Mouse (Mus musculus): ENCODE results near the gene Smagp. TPM values are rescaled to one million over a fixed set of nuclear protein-coding genes. Genes with fewer than 3 reads are reported as not detected.

Gene Smagp
- polyA plus RNA-seq, 1 experiment from 2014 or later: 11.7 TPM

DNA sequence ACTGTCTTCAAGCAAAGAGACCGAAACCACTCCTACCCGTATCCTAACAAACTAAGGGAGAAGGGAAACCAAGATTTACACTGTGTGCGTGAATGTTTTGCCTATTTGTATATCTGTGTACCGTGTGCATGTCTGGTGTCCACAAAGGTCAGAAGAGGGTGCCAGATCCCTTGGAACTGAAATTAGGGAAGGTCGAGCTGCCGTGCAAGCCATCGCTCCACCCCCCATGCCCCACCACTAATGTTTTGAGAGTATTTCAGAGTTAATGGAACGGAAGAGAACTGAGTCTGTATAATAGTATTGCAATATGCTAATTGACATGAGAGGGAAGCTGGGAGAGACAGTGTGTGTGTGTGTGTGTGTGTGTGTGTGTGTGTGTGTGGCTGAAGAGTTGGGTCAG is 40.9 kb upstream of the Smagp start:
- H3K27me3 ChIP-seq: no peaks in the 10 kb centered on the region
- TF ChIP-seq CTCF (IDR thresholded peaks at IDR 0.05): no peak
- POLR2A ChIA-PET: no interaction called here
- CTCF ChIA-PET: interaction anchor here (1.7 kb wide), 1 partner anchor 11 kb away, joined by 4 read pairs; no protein-coding TSS in a partner anchor
- ATAC-seq (no peak), DNase-seq (ENCODE audit: low read depth, low spot score) (no peak)
- in situ Hi-C loops (cut with MboI; ENCODE audit: low pct_unique_long_range_greater_than_20kb): loop anchor here (5.0 kb wide), 1 partner anchor 55 kb away; no protein-coding TSS in a partner anchor

DNA sequence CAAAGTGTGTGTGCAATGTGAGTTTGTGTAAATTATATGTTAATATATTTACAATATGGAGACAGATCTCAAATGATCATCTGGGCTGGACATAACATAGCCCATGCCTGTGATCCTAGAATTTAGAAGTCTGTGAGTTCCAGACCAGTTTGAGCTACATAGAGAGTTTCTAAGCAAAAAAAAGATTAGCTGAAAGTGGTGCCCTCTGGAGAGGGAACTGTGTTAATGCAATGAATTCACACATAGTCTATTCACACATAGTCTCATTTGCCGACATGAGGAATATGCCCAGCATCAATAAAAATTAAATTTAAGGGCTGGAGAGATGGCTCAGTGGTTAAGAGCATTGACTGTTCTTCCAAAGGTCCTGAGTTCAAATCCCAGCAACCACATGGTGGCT is 39.8 kb upstream of the Smagp start:
- DNase-seq (ENCODE audit: low read depth, low spot score) (no peak), ATAC-seq (no peak)
- CTCF ChIA-PET: interaction anchor here (1.7 kb wide), 1 partner anchor 10 kb away, joined by 4 read pairs; no protein-coding TSS in a partner anchor
- in situ Hi-C loops (cut with MboI; ENCODE audit: low pct_unique_long_range_greater_than_20kb): loop anchor here (5.0 kb wide), 1 partner anchor 54 kb away; no protein-coding TSS in a partner anchor
- no peak for TF ChIP-seq CTCF (IDR thresholded peaks at IDR 0.05)
- POLR2A ChIA-PET: no interaction called here
- no peaks in the 10 kb centered on the region for H3K27me3 ChIP-seq

DNA sequence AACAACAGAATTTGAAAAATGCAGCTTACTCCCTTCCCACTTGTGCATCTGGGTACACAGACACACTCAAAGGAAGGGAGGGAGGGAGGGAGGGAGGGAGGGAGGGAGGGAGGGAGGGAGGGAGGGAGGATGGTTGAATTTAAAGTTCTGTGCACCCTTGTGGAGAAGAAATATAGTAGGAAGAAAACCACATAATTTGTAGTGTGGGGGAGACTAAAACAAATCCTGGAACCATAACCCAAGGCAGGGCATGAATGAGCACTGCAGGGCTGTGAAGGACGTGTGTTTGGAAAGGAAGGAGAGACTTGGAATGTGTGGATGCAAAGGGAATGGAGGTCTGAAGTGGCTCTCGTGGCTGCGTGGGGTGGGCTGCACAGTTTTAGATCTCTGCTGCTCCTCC is 38.7 kb upstream of the Smagp start:
- in situ Hi-C loops (cut with MboI; ENCODE audit: low pct_unique_long_range_greater_than_20kb): loop anchor here (5.0 kb wide), 1 partner anchor 53 kb away; no protein-coding TSS in a partner anchor
- CTCF ChIA-PET: interaction anchor here (0.7 kb wide), 1 partner anchor 8 kb away, joined by 4 read pairs; no protein-coding TSS in a partner anchor
- no peaks in the 10 kb centered on the region for H3K27me3 ChIP-seq
- ATAC-seq (no peak), DNase-seq (ENCODE audit: low read depth, low spot score) (no peak)
- TF ChIP-seq CTCF (IDR thresholded peaks at IDR 0.05): no peak
- POLR2A ChIA-PET: no interaction called here

DNA sequence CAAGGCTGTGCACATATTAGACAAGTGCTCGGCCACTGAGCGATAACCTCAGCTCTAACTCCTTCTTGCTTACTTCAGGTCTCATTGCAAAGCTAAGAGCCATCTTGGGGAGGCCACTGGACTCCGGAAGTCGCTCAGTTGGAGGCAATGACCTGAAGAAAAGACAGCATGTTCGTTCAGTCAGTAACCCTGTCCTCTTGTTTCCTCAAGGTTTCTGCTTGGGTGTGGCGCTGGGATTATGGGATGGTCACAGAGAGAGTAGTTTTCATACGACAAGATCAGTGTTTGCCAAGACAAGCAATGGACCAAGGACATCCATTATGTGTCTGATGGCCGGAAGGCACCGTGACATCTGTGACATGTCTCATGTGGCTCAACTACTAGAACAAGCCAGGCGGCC is 37.8 kb upstream of the Smagp start:
- no peak for ATAC-seq
- POLR2A ChIA-PET: no interaction called here
- CTCF ChIA-PET: interaction anchor here (0.7 kb wide), 1 partner anchor 9 kb away, joined by 4 read pairs; no protein-coding TSS in a partner anchor
- H3K27me3 ChIP-seq: no peaks in the 10 kb centered on the region
- no peak for DNase-seq (ENCODE audit: low read depth, low spot score)
- no peak for TF ChIP-seq CTCF (IDR thresholded peaks at IDR 0.05)
- in situ Hi-C loops (cut with MboI; ENCODE audit: low pct_unique_long_range_greater_than_20kb): no loop called here

- no peak for TF ChIP-seq CTCF (IDR thresholded peaks at IDR 0.05)
- ChIA-PET CTCF (no interaction called here), POLR2A (interaction anchor here (0.6 kb wide), 1 partner anchor 13 kb away, joined by 3 read pairs; no protein-coding TSS in a partner anchor)
- no peak for ATAC-seq
- DNase-seq (ENCODE audit: low read depth, low spot score): no peak
- no peaks in the 10 kb centered on the region for H3K27me3 ChIP-seq
- in situ Hi-C loops (cut with MboI; ENCODE audit: low pct_unique_long_range_greater_than_20kb): no loop called here
Observed at GRCm38 (mm10) chr15:100673585-100674391, 37.0 kb upstream of the Smagp start.

DNA sequence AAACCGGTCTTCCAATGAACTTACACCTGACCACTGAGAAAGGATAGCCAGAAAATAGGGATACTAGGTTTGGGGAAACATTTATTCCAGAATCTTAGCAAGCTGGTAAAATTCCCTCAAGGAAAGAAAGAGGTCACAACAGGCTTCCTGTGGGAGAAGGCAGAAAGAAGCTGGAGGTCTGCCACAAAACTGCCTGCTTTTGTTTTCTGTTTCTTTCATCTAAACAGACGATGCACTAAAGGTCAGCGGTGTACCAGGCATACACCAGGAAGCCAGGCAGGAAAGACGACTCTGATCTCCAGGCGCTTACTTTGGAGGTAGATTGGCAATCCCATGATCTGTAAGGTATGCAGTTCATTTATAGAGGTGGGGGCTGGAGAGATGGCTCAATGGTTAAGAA is 34.1 kb upstream of the Smagp start:
- ATAC-seq (no peak), DNase-seq (ENCODE audit: low read depth, low spot score) (no peak)
- CTCF ChIA-PET: no interaction called here
- no peaks in the 10 kb centered on the region for H3K27me3 ChIP-seq
- TF ChIP-seq CTCF (IDR thresholded peaks at IDR 0.05): no peak
- POLR2A ChIA-PET: no interaction called here
- in situ Hi-C loops (cut with MboI; ENCODE audit: low pct_unique_long_range_greater_than_20kb): no loop called here

- in situ Hi-C loops (cut with MboI; ENCODE audit: low pct_unique_long_range_greater_than_20kb): no loop called here
- CTCF ChIA-PET: no interaction called here
- POLR2A ChIA-PET: no interaction called here
- no peak for TF ChIP-seq CTCF (IDR thresholded peaks at IDR 0.05)
- ATAC-seq (no peak), DNase-seq (ENCODE audit: low read depth, low spot score) (no peak)
- no peaks in the 10 kb centered on the region for H3K27me3 ChIP-seq
Observed at GRCm38 (mm10) chr15:100670004-100670403, 33.3 kb upstream of the Smagp start.

DNA sequence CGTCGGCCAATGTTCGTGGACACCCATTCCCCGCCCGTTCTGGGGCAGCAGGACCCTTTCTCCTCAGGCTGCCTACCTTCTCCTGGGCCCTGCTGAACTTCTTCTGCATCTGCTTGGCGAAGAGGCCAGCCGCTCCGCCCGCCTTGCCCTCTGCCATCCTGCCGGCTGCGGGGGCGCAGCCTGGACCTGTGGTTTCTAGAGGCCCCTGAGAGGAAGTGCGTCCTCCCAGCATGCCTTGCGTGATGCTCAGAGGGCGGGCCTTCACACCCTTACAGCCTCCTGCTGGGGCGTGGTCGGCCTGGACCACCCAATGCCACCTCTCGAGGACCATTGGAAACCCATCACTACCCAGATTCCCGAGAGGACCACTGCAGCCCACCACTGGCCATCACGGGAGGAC is 32.6 kb upstream of the Smagp start, which contains the start of gene Bin2:
Bin2 (minus strand) TSS at position 217 of the 400 bp plus-strand sequence.
- in situ Hi-C loops (cut with MboI; ENCODE audit: low pct_unique_long_range_greater_than_20kb): no loop called here
- no peak for DNase-seq (ENCODE audit: low read depth, low spot score)
- ChIA-PET POLR2A (no interaction called here), CTCF (no interaction called here)
- TF ChIP-seq CTCF (IDR thresholded peaks at IDR 0.05): no peak
- peak; percentile 17 for ATAC-seq
- no peaks in the 10 kb centered on the region for H3K27me3 ChIP-seq

DNA sequence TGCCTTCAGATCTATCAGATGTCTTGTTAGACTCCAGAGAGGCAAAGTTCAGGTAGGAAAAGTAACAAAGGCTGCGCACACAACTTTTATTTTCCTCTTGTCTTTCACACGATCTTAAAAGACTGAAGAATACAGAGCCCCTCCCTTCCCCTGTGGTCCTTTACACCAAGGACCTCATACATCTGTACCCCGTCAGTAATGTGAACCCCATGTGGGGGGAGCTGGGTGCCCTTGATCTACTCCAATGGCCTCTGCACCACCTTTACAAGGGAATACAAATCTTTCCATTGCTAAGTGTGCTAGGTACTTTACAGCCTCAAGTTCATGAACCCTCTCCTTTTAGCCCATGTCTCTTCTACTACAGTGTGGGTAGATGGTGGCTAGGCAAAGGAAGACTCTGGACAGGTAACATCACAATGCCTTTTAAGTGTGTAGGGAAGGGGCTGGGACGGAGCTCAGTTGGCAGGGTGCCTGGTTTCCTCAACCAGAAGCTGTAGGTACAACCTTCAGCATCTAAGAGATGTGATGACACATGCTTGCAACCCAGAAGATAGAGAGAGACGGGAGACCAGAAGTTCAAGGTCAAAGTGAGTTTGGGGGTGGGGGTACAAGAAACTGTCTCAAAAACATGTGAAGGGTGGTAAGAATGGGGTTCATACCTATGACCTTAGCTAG is 31.3 kb upstream of the Smagp start:
- in situ Hi-C loops (cut with MboI; ENCODE audit: low pct_unique_long_range_greater_than_20kb): no loop called here
- TF ChIP-seq CTCF (IDR thresholded peaks at IDR 0.05): no peak
- no peaks in the 10 kb centered on the region for H3K27me3 ChIP-seq
- ChIA-PET POLR2A (interaction anchor here (0.7 kb wide), 1 partner anchor 615 kb away, joined by 3 read pairs; no protein-coding TSS in a partner anchor), CTCF (interaction anchor here (0.8 to 2.7 kb wide), 3 partner anchors 14 to 22 kb away, joined by 3 to 9 read pairs (median 3); no protein-coding TSS in a partner anchor)
- ATAC-seq: no peak
- no peak for DNase-seq (ENCODE audit: low read depth, low spot score)

- no peak for ATAC-seq
- ChIA-PET CTCF (interaction anchor here (1.7 to 2.7 kb wide), 2 partner anchors 10 to 14 kb away, joined by 4 to 9 read pairs; no protein-coding TSS in a partner anchor), POLR2A (no interaction called here)
- TF ChIP-seq CTCF (IDR thresholded peaks at IDR 0.05): no peak
- in situ Hi-C loops (cut with MboI; ENCODE audit: low pct_unique_long_range_greater_than_20kb): no loop called here
- H3K27me3 ChIP-seq: no peaks in the 10 kb centered on the region
- DNase-seq (ENCODE audit: low read depth, low spot score): no peak
Observed at GRCm38 (mm10) chr15:100667420-100667819, 30.7 kb upstream of the Smagp start.

Data from Patski (cell line).